Mouse (Mus musculus): Measurements from ENCODE around the gene Mdga2.

- TF ChIP-seq CTCF (IDR thresholded peaks at IDR 0.05; ENCODE audit: low read depth, low read length), result no peak
- no peak for TF ChIP-seq GATA1 (IDR thresholded peaks at IDR 0.05; ENCODE audit: borderline replicate concordance, low read length)
- no peak for TF ChIP-seq POLR2AphosphoS5 (IDR thresholded peaks at IDR 0.05; ENCODE audit: insufficient replicate concordance, low read depth, low read length)
Measured at GRCm38 (mm10) chr12:66465516-66465915, 756.8 kb downstream of the Mdga2 start.
